Mouse (Mus musculus) ES-Bruce4 (cell line): ENCODE results near the gene Gap43.

Experiments used
- CTCF ChIP-seq: IDR thresholded peaks from one replicate; pipeline ENCODE4 v1.8.1; 2011; ENCODE audit warnings: low read depth, low read length
- POLR2A ChIP-seq: IDR thresholded peaks from one replicate; pipeline ENCODE4 v1.8.1; 2011; ENCODE audit warnings: low read length; ENCODE audit not compliant: insufficient read depth

GRCm38 (mm10) chr16:42326191-42326590, 14.3 kb downstream of the Gap43 start:
- TF ChIP-seq POLR2A (no peak), CTCF (no peak)
